Mouse (Mus musculus) spleen, adult 10 weeks (tissue): ENCODE measurements around the gene Dbn1. TPM values are rescaled to one million over a fixed set of nuclear protein-coding genes. Genes with fewer than 3 reads are reported as not detected.

ENCODE experiments used
- polyA plus RNA-seq: library from polyadenylated mRNA; stranded (reverse); fragments of 350-450 nt; fragmentation: Illumina TruSeq; extraction: RNeasy Lipid Tissue Mini Kit (QIAGEN cat#74804); gene quantifications from one replicate; pipeline ENCODE4 v1.2.3, GENCODE M21; 2015; ENCODE audit warnings: low replicate concordance; ENCODE audit not compliant: insufficient read depth

The Dbn1 gene
- 4.8 TPM for polyA plus RNA-seq

GRCm38 (mm10) chr13:55487578-55488498 is at the start of gene Dbn1:
Gene Dbn1, minus strand, starts transcription at chr13:55488111.

GRCm38 (mm10) chr13:55536194-55537175 is 48.6 kb upstream of the Dbn1 start, which contains the start of gene Ddx41:
Gene Ddx41, minus strand, starts transcription at chr13:55536658.

GRCm38 (mm10) chr13:55529198-55529915 is 41.4 kb upstream of the Dbn1 start, which contains the start of gene Dok3:
Gene Dok3, minus strand, starts transcription at chr13:55529296.

GRCm38 (mm10) chr13:55513111-55513748 is 25.3 kb upstream of the Dbn1 start, which contains the start of gene Pdlim7:
Gene Pdlim7, minus strand, starts transcription at chr13:55513676.

GRCm38 (mm10) chr13:55464027-55464884 is 23.7 kb downstream of the Dbn1 start, which contains the start of gene Prr7:
Gene Prr7, plus strand, starts transcription at chr13:55464267.

GRCm38 (mm10) chr13:55444937-55445315 is 43.0 kb downstream of the Dbn1 start, which contains the start of gene Grk6:
Gene Grk6, plus strand, starts transcription at chr13:55445072.

GRCm38 (mm10) chr13:55426613-55427012 is 61.3 kb downstream of the Dbn1 start, which contains the start of gene F12:
Gene F12, minus strand, starts transcription at chr13:55426793.

Other genes with a start within 250 kb of the Dbn1 start
- 61.8 TPM for gene Prelid1, start 167.6 kb downstream of the Dbn1 start, polyA plus RNA-seq
- 61.8 TPM for gene Rab24, start 166.2 kb downstream of the Dbn1 start, polyA plus RNA-seq
- 2.1 TPM for gene Mxd3, start 158.3 kb downstream of the Dbn1 start, polyA plus RNA-seq
- gene Lman2, start 125.3 kb downstream of the Dbn1 start, polyA plus RNA-seq = 46.1 TPM
- gene Rgs14, start 118.4 kb downstream of the Dbn1 start, polyA plus RNA-seq = 26.6 TPM
- not detected for gene Slc34a1, start 89.9 kb downstream of the Dbn1 start, polyA plus RNA-seq
- gene Pfn3, start 72.9 kb downstream of the Dbn1 start, polyA plus RNA-seq = not detected
- gene F12, start 61.3 kb downstream of the Dbn1 start, polyA plus RNA-seq = 0.11 TPM
- gene Grk6, start 43.0 kb downstream of the Dbn1 start, polyA plus RNA-seq = 155 TPM
- gene Prr7, start 23.8 kb downstream of the Dbn1 start, polyA plus RNA-seq = not detected
- 7.7 TPM for gene Pdlim7, start 25.6 kb upstream of the Dbn1 start, polyA plus RNA-seq
- 51.4 TPM for gene Dok3, start 41.2 kb upstream of the Dbn1 start, polyA plus RNA-seq
- gene Ddx41, start 48.5 kb upstream of the Dbn1 start, polyA plus RNA-seq = 33.1 TPM
- 63.6 TPM for gene Fam193b, start 83.0 kb upstream of the Dbn1 start, polyA plus RNA-seq
- 85.5 TPM for gene Tmed9, start 85.6 kb upstream of the Dbn1 start, polyA plus RNA-seq
- 15.3 TPM for gene B4galt7, start 111.8 kb upstream of the Dbn1 start, polyA plus RNA-seq
- 43.9 TPM for gene Caml, start 134.9 kb upstream of the Dbn1 start, polyA plus RNA-seq
- 126 TPM for gene Ddx46, start 146.9 kb upstream of the Dbn1 start, polyA plus RNA-seq
- gene B230219D22Rik, start 205.0 kb upstream of the Dbn1 start, polyA plus RNA-seq = 88.3 TPM
- 47.8 TPM for gene Txndc15, start 226.5 kb upstream of the Dbn1 start, polyA plus RNA-seq
- gene Pcbd2, start 239.3 kb upstream of the Dbn1 start, polyA plus RNA-seq = 37.6 TPM